Mouse (Mus musculus): ENCODE results near the gene Fry. TPM values are rescaled to one million over a fixed set of nuclear protein-coding genes. Genes with fewer than 3 reads are reported as not detected.

Gene Fry
- polyA plus RNA-seq, 1 experiment from 2014 or later, result 5.5 TPM

DNA sequence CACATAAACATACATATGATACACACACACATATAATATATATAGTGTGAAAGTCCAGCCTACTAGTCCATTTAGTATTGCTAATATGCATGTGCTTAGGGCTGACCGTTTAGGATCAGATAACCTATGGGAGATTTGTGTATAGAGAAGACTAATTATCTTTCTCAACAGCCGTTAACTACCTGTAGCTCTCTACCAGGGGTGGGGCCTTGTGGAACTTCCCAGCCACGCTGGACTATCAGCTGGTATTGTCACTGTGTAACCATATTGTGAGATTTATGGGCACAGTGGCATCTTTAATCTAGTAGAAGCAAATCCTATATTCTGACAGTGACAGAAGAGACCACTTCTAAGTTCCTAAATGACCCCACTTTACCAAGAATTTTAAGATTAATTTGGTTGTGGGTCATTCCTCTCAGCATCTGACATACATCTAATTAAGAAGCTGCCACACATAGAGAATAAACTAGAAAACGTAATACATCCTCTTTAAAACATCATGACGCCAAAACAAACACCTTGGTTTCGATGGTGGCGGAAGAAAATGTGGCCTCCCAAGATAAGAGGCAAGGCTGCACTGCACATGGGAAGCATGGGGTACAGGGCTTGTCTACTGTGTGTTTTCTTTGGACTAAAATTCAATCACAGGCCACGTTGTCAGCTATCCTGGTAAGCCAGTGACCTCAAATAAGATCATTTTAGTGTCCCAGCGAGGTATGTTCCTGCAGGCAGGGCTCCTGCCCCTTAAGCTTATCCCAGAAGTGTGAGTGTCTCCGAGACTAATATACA is 271.3 kb downstream of the Fry start:
- Histone ChIP-seq H3K4me1 (replicated peaks; ENCODE audit: control insufficient read depth, insufficient read depth, low read length) (no peaks in the 10 kb centered on the region), H3K9me3 (ENCODE audit: control insufficient read depth) (no peaks in the 10 kb centered on the region), H3K36me3 (ENCODE audit: control insufficient read depth, insufficient read depth) (peaks cover 5% of the 10 kb centered on the region; the same call in 1 of the 2 replicates), H3K4me3 (ENCODE audit: low read depth, low read length) (no peak overlapping the region), H3K27ac (ENCODE audit: low read depth, low read length) (no peak overlapping the region), H3K27me3 (replicated peaks; ENCODE audit: control insufficient read depth, insufficient read depth, low read length) (no peaks in the 10 kb centered on the region), H3K4me2 (replicated peaks; ENCODE audit: low read depth) (no peak overlapping the region), H3K9ac (ENCODE audit: low read depth, low read length) (no peak overlapping the region)
- WGBS, result 47% methylated on average over 10 of the region's 10 CpGs
- no peak for ATAC-seq
- TF ChIP-seq CTCF (IDR thresholded peaks at IDR 0.05; ENCODE audit: low read depth), result no peak

DNA sequence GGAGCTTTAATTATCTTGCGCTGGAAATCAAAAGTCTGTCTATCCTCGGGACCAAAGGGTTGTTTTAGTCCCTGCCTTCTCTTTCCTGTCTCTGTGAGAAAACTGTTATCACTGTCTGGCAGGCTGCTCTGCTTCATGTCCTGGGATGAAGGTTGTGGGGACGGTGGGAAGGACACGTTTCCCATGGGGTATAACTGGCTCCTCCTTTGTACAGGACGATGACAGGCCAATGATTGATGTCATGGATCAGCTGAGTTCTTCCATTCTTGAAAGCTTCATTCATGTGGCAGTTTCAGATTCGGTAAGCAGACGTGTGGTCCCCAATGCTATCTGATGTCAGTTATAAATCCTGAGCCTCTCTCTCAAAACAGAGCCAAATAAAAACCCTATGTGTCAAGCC is 272.0 kb downstream of the Fry start:
- WGBS, result 60% methylated on average over 7 of the region's 7 CpGs
- Histone ChIP-seq H3K4me1 (replicated peaks; ENCODE audit: control insufficient read depth, insufficient read depth, low read length) (no peaks in the 10 kb centered on the region), H3K9ac (ENCODE audit: low read depth, low read length) (no peak overlapping the region), H3K27me3 (replicated peaks; ENCODE audit: control insufficient read depth, insufficient read depth, low read length) (no peaks in the 10 kb centered on the region), H3K4me2 (replicated peaks; ENCODE audit: low read depth) (no peak overlapping the region), H3K27ac (ENCODE audit: low read depth, low read length) (no peak overlapping the region), H3K36me3 (ENCODE audit: control insufficient read depth, insufficient read depth) (peaks cover 5% of the 10 kb centered on the region; the same call in 1 of the 2 replicates), H3K9me3 (ENCODE audit: control insufficient read depth) (no peaks in the 10 kb centered on the region), H3K4me3 (ENCODE audit: low read depth, low read length) (no peak overlapping the region)
- no peak for TF ChIP-seq CTCF (IDR thresholded peaks at IDR 0.05; ENCODE audit: low read depth)
- ATAC-seq, result no peak

DNA sequence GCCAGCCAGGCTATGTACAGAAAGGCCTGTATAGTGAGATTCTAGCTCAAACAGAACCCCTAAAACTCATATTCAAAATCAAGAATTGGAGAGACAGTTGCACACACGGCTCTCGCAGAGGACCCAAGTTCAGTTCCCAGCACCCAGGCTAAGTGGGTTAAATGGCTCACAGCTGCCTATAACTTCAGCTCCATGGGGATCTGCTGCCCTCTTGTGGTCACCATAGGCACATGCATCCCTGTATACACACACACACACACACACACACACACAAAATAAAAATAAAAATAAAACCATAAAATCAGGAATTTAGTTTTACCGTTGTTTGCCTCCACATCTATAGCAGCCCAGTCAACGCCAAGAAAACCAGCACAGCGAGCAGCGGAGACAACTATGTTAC is 276.2 kb downstream of the Fry start:
- 99% methylated on average over 6 of the region's 6 CpGs for WGBS
- Histone ChIP-seq H3K9me3 (ENCODE audit: control insufficient read depth) (no peaks in the 10 kb centered on the region), H3K27me3 (replicated peaks; ENCODE audit: control insufficient read depth, insufficient read depth, low read length) (no peaks in the 10 kb centered on the region), H3K36me3 (ENCODE audit: control insufficient read depth, insufficient read depth) (peaks cover 5% of the 10 kb centered on the region; the same call in 1 of the 2 replicates), H3K4me2 (replicated peaks; ENCODE audit: low read depth) (no peak overlapping the region), H3K4me1 (replicated peaks; ENCODE audit: control insufficient read depth, insufficient read depth, low read length) (no peaks in the 10 kb centered on the region), H3K4me3 (ENCODE audit: low read depth, low read length) (no peak overlapping the region), H3K27ac (ENCODE audit: low read depth, low read length) (no peak overlapping the region), H3K9ac (ENCODE audit: low read depth, low read length) (no peak overlapping the region)
- peak; percentile 47 for TF ChIP-seq CTCF (IDR thresholded peaks at IDR 0.05; ENCODE audit: low read depth)
- no peak for ATAC-seq

DNA sequence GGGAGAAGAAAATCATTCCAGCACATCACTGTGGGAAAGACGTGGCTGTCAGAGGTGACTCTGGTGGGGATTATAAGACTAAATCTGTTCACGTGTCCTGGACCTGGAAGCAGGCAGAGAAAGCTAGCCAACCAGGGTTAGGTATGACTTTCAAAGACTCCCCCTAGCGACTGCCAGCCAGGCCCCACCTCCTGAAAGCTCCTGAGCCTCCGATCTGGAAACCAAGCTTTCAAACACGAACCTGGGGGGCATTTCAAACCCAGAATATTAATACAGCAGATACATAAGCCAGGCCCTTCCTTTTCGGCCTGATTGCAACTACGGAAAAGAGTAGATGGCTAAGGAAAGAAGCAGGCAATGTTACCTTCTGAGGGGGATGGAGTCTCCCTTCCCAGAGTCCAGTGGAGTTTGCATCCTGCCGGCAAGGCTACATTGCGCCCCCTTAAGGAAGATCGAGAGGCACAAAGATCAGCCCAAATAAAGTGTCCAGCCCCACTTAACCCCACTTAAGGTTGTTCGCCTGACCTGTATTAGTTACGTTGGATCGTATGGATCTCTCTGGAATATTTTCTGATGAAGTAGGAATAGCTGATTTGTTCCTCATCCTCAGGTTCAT is 284.5 kb downstream of the Fry start:
- no peak for ATAC-seq
- Histone ChIP-seq H3K4me2 (replicated peaks; ENCODE audit: low read depth) (no peak overlapping the region), H3K27ac (ENCODE audit: low read depth, low read length) (no peak overlapping the region), H3K4me3 (ENCODE audit: low read depth, low read length) (no peak overlapping the region), H3K36me3 (ENCODE audit: control insufficient read depth, insufficient read depth) (0 out of 2 replicates have a peak, but pooled peaks cover 4% of the 10 kb centered on the region), H3K4me1 (replicated peaks; ENCODE audit: control insufficient read depth, insufficient read depth, low read length) (no peaks in the 10 kb centered on the region), H3K9me3 (ENCODE audit: control insufficient read depth) (no peaks in the 10 kb centered on the region), H3K9ac (ENCODE audit: low read depth, low read length) (no peak overlapping the region), H3K27me3 (replicated peaks; ENCODE audit: control insufficient read depth, insufficient read depth, low read length) (no peaks in the 10 kb centered on the region)
- 39% methylated on average over 13 of the region's 13 CpGs for WGBS
- peak; percentile 39; the same call in 1 of the 2 replicates for TF ChIP-seq CTCF (IDR thresholded peaks at IDR 0.05; ENCODE audit: low read depth)

DNA sequence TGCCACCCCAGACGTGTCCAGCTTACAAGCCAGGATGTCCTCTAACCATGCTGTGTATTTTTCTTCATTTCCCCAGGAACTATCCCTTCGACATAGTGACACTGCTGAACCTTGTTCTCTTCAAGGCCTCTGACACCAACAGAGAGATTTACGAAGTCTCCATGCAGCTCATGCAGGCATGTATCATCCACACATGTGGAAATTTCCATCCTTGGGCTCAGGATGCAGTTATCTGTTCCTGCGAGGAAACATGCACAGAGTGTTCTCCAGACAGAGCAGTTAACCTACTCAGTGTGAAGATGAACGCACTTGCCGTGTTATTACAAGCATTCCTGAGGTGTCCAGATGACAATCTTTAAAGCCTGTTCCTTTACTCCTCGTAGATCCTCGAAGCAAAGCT is 286.4 kb downstream of the Fry start:
- Histone ChIP-seq H3K9me3 (ENCODE audit: control insufficient read depth) (no peaks in the 10 kb centered on the region), H3K9ac (ENCODE audit: low read depth, low read length) (no peak overlapping the region), H3K27ac (ENCODE audit: low read depth, low read length) (no peak overlapping the region), H3K4me1 (replicated peaks; ENCODE audit: control insufficient read depth, insufficient read depth, low read length) (0 out of 2 replicates have a peak, but pooled peaks cover 3% of the 10 kb centered on the region), H3K27me3 (replicated peaks; ENCODE audit: control insufficient read depth, insufficient read depth, low read length) (no peaks in the 10 kb centered on the region), H3K4me3 (ENCODE audit: low read depth, low read length) (no peak overlapping the region), H3K4me2 (replicated peaks; ENCODE audit: low read depth) (no peak overlapping the region), H3K36me3 (ENCODE audit: control insufficient read depth, insufficient read depth) (0 out of 2 replicates have a peak, but pooled peaks cover 4% of the 10 kb centered on the region)
- 68% methylated on average over 8 of the region's 8 CpGs for WGBS
- no peak for TF ChIP-seq CTCF (IDR thresholded peaks at IDR 0.05; ENCODE audit: low read depth)
- no peak for ATAC-seq

DNA sequence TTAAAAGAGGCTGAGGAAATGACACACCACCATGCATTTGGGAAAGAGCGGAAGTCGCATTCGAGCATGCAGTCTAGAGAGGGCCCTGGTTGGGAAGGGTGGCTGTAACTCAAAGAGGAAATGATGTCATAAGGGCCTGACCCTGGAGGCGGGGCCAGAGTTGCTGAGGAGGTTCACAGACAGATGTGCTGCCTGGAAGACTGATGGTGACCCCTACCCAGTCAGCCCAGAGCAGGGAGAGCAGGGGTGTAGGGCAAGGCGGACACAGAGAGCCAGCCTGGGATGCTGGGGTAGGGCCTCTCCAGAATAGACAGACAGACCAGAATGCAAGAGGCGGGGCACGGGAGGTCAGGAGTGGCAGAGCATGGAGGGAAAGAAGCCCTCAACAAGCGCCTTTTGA is 290.5 kb downstream of the Fry start:
- Histone ChIP-seq H3K4me2 (replicated peaks; ENCODE audit: low read depth) (no peak overlapping the region), H3K36me3 (ENCODE audit: control insufficient read depth, insufficient read depth) (no peaks in the 10 kb centered on the region), H3K9ac (ENCODE audit: low read depth, low read length) (no peak overlapping the region), H3K27me3 (replicated peaks; ENCODE audit: control insufficient read depth, insufficient read depth, low read length) (no peaks in the 10 kb centered on the region), H3K9me3 (ENCODE audit: control insufficient read depth) (no peaks in the 10 kb centered on the region), H3K27ac (ENCODE audit: low read depth, low read length) (no peak overlapping the region), H3K4me3 (ENCODE audit: low read depth, low read length) (no peak overlapping the region), H3K4me1 (replicated peaks; ENCODE audit: control insufficient read depth, insufficient read depth, low read length) (0 out of 2 replicates have a peak, but pooled peaks cover 5% of the 10 kb centered on the region)
- 74% methylated on average over 8 of the region's 8 CpGs for WGBS
- TF ChIP-seq CTCF (IDR thresholded peaks at IDR 0.05; ENCODE audit: low read depth), result no peak
- no peak for ATAC-seq

All from intestine, postnatal 0 days (tissue).